Mouse (Mus musculus) ovary, adult 18-20 months (tissue): ENCODE data around the gene Adk.

Experiments
- DNase-seq: peaks from one replicate; pipeline ENCODE4 v3.0.0; 2022; ENCODE audit warnings: low spot score, mixed read lengths

Adk gene

DNA sequence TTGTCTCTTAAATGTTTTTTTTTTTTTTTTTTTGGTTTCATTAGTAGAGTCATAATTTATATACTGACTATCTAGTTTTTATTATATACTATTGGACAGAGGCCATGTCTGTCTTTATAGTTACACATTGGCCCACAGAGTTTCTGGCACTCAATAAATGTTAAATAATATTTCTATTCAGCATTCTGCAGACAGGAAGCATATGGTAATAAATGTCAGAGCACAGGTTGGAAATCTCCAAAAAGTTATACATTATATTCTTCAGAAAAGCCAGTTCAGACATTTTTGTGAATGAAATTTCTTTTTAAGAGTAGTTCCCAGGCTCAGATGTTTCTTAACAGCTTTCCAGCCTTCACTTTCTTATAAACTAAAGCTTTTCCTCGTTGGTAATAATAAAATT is 303.9 kb downstream of the Adk start:
- no peak for DNase-seq

DNA sequence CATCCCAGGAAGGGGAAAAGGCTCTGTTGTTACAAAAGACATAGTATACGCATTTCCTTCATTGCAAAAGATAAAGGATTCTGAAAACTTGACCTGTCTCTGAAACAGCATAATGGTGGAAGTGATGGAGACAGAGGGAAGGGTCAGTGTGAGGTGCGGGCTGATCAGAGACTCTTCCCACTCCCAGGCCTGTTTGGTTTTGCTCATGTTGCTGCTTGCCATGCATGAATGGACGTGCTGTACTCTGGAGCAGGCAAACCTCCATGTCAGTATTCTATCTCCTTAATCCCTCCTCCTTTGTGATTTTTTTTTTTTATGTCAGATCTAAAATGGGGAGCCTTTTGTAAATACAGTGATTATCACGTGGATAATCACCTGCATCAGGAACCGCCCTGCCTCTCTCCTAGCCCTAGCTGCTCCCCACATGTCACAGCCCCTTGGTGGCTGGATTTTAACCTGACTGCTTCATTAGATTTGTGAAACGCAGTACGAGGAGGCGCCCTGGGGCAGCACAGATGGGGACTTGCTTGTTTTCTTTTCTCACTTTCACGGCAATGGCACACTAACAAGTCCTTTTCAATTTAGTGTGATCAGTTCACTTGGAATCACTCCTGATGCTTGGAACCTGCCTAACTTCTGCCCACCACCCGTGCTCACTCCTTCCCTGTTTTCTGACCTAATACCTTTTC is 307.0 kb downstream of the Adk start:
- DNase-seq = no peak

DNA sequence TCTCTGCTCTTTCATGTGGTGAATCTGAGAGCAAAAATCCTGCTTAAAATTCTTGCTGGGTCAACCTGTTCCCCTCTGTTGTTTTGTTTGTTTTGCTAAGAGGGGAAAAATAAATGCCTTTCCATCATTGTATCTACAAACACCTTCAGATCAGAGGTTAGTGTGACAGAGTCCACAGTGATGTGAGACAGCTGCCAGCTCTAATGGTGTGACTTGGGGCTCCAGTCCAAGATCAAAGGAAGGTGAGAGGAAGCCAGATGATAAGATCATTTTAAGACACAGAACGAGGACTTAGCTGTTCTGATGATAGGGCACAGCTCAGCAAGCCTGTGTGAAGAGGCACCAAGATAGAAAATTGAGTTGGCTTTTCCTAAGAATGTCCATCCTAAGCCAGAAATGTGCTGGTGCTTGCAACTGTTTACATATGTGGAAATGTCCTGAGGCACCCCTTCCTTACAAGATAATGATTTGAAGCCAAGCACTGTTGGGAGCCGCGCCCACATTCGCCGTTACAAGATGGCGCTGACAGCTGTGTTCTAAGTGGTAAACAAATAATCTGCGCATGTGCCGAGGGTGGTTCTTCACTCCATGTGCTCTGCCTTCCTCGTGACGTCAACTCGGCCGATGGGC is 307.6 kb downstream of the Adk start:
- no peak for DNase-seq

GRCm38 (mm10) chr14:21367095-21367494 is 314.7 kb downstream of the Adk start:
- no peak for DNase-seq

DNA sequence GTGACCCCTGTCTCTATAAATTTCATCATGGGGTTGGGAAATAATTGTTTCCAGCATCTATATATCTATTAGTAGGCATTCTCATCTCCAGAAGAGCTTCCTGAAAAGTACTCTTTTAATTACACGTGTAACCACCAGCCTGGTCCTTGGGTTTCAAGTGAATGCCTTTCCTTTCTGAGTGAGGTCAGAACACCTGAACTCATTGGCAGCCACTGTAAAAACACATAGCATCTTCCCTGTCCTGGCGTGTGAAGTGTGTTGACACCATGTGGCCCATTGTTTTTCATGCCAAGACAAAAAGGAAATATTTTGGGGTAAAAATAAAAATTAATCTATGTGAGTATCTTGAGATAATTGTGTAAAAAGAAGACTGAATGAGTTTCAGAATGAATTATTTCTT is 316.2 kb downstream of the Adk start:
- DNase-seq = no peak

DNA sequence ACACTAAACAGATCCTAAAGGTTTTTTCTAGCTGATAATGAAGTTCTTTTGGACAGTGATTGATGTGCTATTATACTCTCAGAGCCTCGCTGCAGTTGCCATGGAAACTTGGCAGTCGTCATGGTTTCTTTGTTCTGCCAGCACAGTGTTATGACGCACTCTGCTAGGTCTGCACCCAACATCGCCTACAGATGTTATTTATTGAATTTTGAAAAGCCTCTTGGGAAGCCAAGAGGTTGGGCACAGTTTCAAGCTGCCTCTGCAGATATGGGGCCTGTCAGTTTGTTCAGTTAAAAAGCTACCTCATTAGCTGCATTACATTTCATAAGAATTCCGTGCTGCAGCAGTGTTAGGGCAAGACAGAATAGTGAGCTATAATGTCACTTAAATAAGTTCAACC is 316.8 kb downstream of the Adk start:
- DNase-seq = peak; percentile 68

GRCm38 (mm10) chr14:21371946-21372345 is 319.6 kb downstream of the Adk start:
- DNase-seq = no peak

GRCm38 (mm10) chr14:21372689-21373088 is 320.3 kb downstream of the Adk start:
- DNase-seq = no peak

DNA sequence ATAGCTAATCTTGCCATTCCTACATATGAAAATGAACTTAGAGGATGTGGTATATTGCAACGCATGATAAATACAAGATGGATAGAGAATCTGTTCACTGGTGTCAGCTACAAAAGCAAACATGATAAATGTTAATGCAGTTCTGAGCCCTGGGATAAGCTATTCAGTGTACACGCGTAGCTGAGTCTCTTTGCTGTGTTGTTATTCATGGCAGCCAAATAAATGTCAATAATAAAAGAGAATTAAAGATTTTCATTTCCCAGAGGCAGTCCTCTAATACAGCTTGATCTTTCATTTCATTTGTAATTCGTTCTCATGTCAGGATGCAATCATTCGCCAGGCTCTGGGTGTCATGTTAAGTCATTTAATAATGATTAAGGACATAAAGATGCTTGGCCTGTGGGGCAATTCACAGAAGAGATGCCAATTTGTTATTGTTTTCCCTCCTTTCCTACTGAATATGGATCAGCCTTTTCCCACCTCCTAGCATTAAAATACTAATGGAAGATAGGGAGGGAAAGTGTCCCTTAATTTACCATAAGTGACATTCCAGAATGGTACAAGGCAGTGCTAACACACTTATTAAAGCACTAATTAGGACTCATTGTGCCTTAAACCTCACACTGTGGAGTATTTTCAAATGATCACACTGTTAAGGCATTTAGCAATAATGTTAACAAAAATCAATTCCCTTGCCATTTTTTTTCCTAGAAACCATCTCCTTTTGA is 331.5 kb downstream of the Adk start:
- no peak for DNase-seq

- no peak for DNase-seq
Measured at GRCm38 (mm10) chr14:21399506-21399905, 347.1 kb downstream of the Adk start.

- no peak for DNase-seq
Measured at GRCm38 (mm10) chr14:21402157-21402601, 349.8 kb downstream of the Adk start.

DNA sequence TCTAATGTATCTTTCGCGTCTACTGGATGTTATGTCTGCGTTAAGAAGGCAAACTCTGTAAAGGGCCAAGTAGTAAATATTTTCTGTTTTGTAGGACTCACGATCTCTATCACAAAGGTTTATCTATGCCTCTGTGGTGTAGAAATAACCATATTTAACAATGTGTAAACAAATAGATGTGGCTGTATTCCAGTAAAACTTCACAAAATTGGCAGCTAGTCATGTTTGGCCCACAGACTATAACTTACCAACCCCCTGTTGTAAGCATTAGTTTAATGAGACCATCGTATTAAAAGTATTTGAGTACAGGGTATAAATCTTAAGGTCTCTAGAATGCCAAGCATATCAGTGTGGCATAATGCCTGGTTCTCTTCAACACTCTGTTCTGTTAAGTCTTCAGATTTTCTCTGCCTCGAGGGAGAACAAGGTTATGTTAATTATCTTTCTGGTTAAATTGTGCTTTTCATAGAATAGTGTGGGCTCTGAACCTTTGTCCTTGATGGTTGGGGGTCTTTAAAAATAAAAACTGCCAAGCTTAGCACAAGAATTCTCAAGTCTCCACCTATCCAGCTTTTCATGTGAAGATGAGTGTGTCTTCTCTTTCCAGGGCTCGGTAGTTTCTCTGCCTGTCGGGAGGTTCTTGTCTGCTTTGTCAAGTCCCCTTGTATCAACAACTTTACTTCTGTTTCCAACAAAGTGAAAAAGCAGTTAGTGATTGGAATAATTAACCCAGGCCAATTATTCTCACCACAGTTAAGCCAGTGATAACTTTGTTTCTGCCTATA is 350.4 kb downstream of the Adk start:
- DNase-seq = no peak

GRCm38 (mm10) chr14:21406946-21407345 is 354.6 kb downstream of the Adk start:
- DNase-seq = no peak

DNA sequence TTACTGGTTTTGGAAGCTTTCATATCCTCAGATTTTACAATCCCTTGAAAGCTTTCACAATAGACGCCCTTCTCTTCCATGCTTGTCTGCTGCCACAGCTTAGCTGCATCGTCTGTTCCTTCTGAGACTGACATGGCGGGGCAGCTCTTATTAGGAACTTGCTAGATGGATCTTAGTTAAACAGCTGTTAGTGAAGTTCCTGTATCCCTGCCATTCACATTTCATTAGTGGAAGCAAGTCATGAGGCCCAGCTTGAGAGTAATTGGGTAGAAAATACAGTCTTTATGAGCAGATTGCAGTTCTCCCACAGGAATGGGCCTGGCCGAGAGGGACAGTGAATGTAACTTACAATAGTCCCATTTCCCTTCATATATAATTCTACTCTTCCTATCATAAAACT is 356.5 kb downstream of the Adk start:
- DNase-seq = no peak

DNA sequence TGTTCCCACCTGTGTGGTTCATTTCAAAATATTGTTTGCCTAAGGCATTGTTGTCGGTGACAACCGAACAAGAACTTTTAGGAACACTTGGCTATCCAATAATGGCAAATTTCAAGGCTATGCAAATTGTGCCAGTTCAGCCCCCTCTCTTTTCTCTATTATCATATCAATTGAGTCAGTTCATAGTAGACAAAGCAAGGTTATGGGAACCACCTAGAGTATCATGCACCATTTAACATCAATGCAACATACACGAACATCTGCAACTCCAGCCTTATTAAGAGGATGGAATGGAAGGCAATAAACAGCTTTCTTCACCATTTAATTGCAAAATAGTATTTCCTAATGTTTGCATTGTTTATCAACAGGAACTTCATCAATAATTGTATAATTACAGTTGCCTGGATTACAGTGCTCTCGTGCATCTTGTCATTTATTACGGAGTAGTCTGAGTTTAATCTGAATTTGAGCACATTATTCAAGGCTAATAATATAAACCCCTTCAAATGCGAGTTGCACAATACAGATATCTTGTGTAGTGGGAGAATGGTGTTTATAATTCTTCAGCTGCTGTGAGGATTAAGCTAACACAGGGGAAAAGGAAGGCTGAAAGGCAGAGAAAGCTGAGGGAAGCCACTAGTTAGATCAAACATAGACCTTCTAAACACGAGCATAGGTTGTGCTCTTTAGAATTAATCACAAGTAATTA is 358.5 kb downstream of the Adk start:
- DNase-seq = no peak

GRCm38 (mm10) chr14:21411524-21411923 is 359.1 kb downstream of the Adk start:
- DNase-seq = no peak

- DNase-seq = no peak
Measured at GRCm38 (mm10) chr14:21418332-21418731, 366.0 kb downstream of the Adk start.

DNA sequence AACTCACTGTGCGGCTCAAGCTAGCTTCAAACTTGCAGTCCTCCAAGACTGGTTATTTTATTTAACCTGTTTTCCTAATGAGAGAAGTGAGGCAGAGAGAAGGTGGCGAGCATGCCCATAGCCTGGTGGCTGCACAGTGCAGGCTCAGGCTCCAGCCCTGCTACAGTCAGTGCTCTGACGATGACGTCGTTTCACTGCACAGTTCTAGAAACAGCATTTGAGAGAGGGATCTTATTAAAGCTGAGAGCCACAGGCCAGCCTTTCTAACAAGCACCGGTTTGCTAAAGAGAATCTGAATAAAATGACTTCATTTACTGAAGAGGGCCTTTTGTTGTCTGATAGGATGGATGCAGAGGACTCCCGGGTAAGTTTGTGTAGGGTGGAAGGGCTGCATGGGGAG is 375.0 kb downstream of the Adk start:
- DNase-seq = no peak

DNA sequence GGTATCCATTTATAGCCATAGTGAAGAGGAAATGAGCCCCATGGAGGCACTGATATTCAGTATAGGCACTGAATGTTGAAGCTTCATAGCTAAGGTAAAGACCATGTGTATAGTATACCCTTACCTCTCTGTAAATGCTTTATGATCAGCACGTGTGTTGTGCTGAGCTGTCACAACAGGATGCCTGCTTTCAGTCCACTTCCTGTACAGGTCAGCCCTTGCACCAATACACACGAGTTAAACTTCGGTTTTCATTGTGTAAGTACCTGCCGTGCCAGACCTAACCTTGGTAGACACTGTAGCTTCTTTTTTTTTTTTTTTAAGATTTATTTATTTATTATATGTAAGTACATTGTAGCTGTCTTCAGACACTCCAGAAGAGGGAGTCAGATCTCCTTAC is 381.0 kb downstream of the Adk start:
- no peak for DNase-seq

- no peak for DNase-seq
Measured at GRCm38 (mm10) chr14:21433995-21434394, 381.6 kb downstream of the Adk start.

- no peak for DNase-seq
Measured at GRCm38 (mm10) chr14:21434686-21435085, 382.3 kb downstream of the Adk start.

- DNase-seq = no peak
Measured at GRCm38 (mm10) chr14:21439785-21440184, 387.4 kb downstream of the Adk start.
